Mouse (Mus musculus): ENCODE measurements around the gene 1190002N15Rik.

GRCm38 (mm10) chr9:94506980-94507379 is 30.9 kb downstream of the 1190002N15Rik start:
- TF ChIP-seq CTCF (IDR thresholded peaks at IDR 0.05): no peak
- no peak for TF ChIP-seq EP300 (IDR thresholded peaks at IDR 0.05; ENCODE audit: insufficient read depth, low read depth, low read length)
- no peak for TF ChIP-seq POLR2A (IDR thresholded peaks at IDR 0.05; ENCODE audit: insufficient read depth, low read depth, low read length)

All from heart, adult 2 months (tissue).